ENCODE assay signal across 25 mouse cellular contexts in the genomic region with DNA sequence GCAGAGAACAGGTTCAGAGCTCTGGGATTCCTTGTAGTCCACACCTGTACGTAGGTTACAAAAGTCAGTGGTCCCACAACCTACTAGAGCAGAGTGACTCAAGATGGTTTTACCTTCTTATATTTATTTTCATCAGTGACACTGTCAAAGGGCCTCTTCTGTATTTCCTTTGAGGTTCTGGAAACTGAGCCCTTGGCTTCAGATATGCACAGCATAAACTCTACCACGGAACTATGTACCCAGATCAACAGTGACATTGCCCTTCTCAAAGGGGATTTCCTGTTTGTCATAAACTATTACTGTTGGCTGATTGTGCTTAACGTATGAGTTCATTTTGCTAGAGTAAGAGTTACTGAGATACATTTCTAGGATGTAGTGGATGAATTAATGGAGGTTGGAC. TPM values are rescaled to one million over a fixed set of nuclear protein-coding genes. Genes with fewer than 3 reads are reported as not detected.
A peak's percentile ranks its signal among the peaks of the same experiment; 100 is the strongest.
DNase-seq lines count a peak whose midpoint lies in the region; ATAC-seq and TF ChIP-seq lines count a peak whose summit lies in the region.
"Had no signal": no experiment of that assay in that cellular context is flagged by ENCODE, and none has a peak within 500 bp of the region (broad histone marks: within the 10 kb centered on the region; RNA-seq: fewer than 3 reads in every experiment).

No protein-coding gene starts in this region.

- H3K9me3 ChIP-seq in megakaryocyte, embryonic 14.5 days = no peaks in the 10 kb centered on the region
- H3K9me3 ChIP-seq in hindbrain, embryonic 13.5 days = no peaks in the 10 kb centered on the region
- H3K9me3 ChIP-seq: embryonic facial prominence, embryonic 13.5 days; embryonic facial prominence, embryonic 15.5 days; forebrain, embryonic 10.5 days; forebrain, embryonic 12.5 days; G1E had no signal

- WGBS in lung, adult 2 months = 57% methylated on average over 3 of the region's 3 CpGs
- 89% methylated on average over 3 of the region's 3 CpGs for WGBS in hindbrain, embryonic 13.5 days

- H3K4me2 ChIP-seq in hindbrain, embryonic 13.5 days = no peak overlapping the region
- H3K4me2 ChIP-seq: embryonic facial prominence, embryonic 13.5 days; embryonic facial prominence, embryonic 15.5 days; forebrain, embryonic 12.5 days had no signal

- no peak overlapping the region for H3K9ac ChIP-seq in hindbrain, embryonic 13.5 days
- H3K9ac ChIP-seq: embryonic facial prominence, embryonic 13.5 days; embryonic facial prominence, embryonic 15.5 days; forebrain, embryonic 12.5 days had no signal

- H3K27ac ChIP-seq in hindbrain, embryonic 13.5 days = no peak overlapping the region
- H3K27ac ChIP-seq: embryonic facial prominence, embryonic 13.5 days; embryonic facial prominence, embryonic 15.5 days; forebrain, embryonic 10.5 days; forebrain, embryonic 12.5 days had no signal

- DNase-seq in lung, adult 2 months = no peak
- DNase-seq: adrenal gland, adult 2 months; adrenal gland, postnatal 10 days; adrenal gland, postnatal 25 days; cerebellum, adult 11 months; cerebellum, adult 18-20 months; cerebellum, adult 8-10 months; cerebellum, adult 9-11 months; cerebellum, postnatal 14 days; cerebellum, postnatal 36 days; embryo, embryonic 11 days had no signal

- peak overlapping the region; percentile 40 for H3K4me3 ChIP-seq in megakaryocyte, embryonic 14.5 days (replicated peaks)
- no peak overlapping the region for H3K4me3 ChIP-seq in lung, adult 2 months (replicated peaks; ENCODE audit: extremely low read depth, low read depth, low read length)
- no peak overlapping the region for H3K4me3 ChIP-seq in hindbrain, embryonic 13.5 days
- H3K4me3 ChIP-seq: embryonic facial prominence, embryonic 13.5 days; embryonic facial prominence, embryonic 15.5 days; erythroblast, embryonic 14.5 days; forebrain, embryonic 10.5 days; forebrain, embryonic 12.5 days had no signal

- ATAC-seq in megakaryocyte, adult 5-6 weeks (ENCODE audit: poor library complexity, severe bottlenecking) = no peak
- peak; percentile 43 for ATAC-seq in activated CD4-positive, CD25-positive, alpha-beta regulatory T cell, adult 4 months
- ATAC-seq in hindbrain, embryonic 13.5 days (ENCODE audit: low FRiP score) = no peak
- ATAC-seq: forebrain, embryonic 14.5 days; forebrain, embryonic 16.5 days; Patski had no signal

- peaks cover 53% of the 10 kb centered on the region for H3K36me3 ChIP-seq in megakaryocyte, embryonic 14.5 days (replicated peaks; ENCODE audit: low read length)
- no peaks in the 10 kb centered on the region for H3K36me3 ChIP-seq in hindbrain, embryonic 13.5 days
- H3K36me3 ChIP-seq: embryonic facial prominence, embryonic 13.5 days; embryonic facial prominence, embryonic 15.5 days; forebrain, embryonic 10.5 days; forebrain, embryonic 12.5 days had no signal

- peaks cover 97% of the 10 kb centered on the region for H3K4me1 ChIP-seq in megakaryocyte, embryonic 14.5 days
- peaks cover 2% of the 10 kb centered on the region; the same call in 1 of the 2 replicates for H3K4me1 ChIP-seq in lung, adult 2 months (ENCODE audit: control insufficient read depth, insufficient read depth, low read length)
- 0 out of 2 replicates have a peak, but pooled peaks cover 3% of the 10 kb centered on the region for H3K4me1 ChIP-seq in hindbrain, embryonic 13.5 days (replicated peaks)
- H3K4me1 ChIP-seq: embryonic facial prominence, embryonic 15.5 days; forebrain, embryonic 12.5 days had no signal

- H3K27me3 ChIP-seq in megakaryocyte, embryonic 14.5 days (replicated peaks) = no peaks in the 10 kb centered on the region
- no peaks in the 10 kb centered on the region for H3K27me3 ChIP-seq in hindbrain, embryonic 13.5 days
- H3K27me3 ChIP-seq: CH12.LX; embryonic facial prominence, embryonic 13.5 days; embryonic facial prominence, embryonic 15.5 days; forebrain, embryonic 12.5 days; Patski had no signal

- no peak for TF ChIP-seq CTCF in lung, adult 2 months (IDR thresholded peaks at IDR 0.05; ENCODE audit: insufficient read depth, low read length)

- no peak for TF ChIP-seq POLR2A in lung, adult 2 months (IDR thresholded peaks at IDR 0.05; ENCODE audit: borderline replicate concordance, extremely low read depth, low read depth, low read length)

RNA-seq across cellular contexts. Expression of gene Slc44a1, which starts 18.3 kb away (rescaled TPM):
- 6.2 and 11.1 TPM in 2 replicates for polyA plus RNA-seq in megakaryocyte, embryonic 14.5 days (2012; ENCODE audit: insufficient read depth, low replicate concordance)
- total RNA-seq in megakaryocyte, adult 5-6 weeks (2015) = 11.8 and 12.4 TPM in 2 replicates
- total RNA-seq in megakaryocyte, adult 5-6 weeks (2017) = 9.1 and 10.1 TPM in 2 replicates
- polyA plus RNA-seq in activated CD4-positive, CD25-positive, alpha-beta regulatory T cell, adult 4 months (2017; shearing (Covaris generic)) = 1 to 10 TPM; 3.9 to 4.0 TPM
- 29.0 and 45.2 TPM in 2 replicates for polyA plus RNA-seq in lung, adult 2 months (2012; rRNA removed)
- polyA plus RNA-seq in hindbrain, embryonic 13.5 days (2015; fragmentation: Nextera tagmentation; extraction: Ambion mirVana) = 8.8 and 9.8 TPM in 2 replicates
